Mouse (Mus musculus) hindbrain, embryonic 15.5 days (tissue): ENCODE measurements around the gene Gm3248. TPM values are rescaled to one million over a fixed set of nuclear protein-coding genes. Genes with fewer than 3 reads are reported as not detected.
A peak's percentile ranks its signal among the peaks of the same experiment; 100 is the strongest.
"Not testable (repeated sequence)": the region's sequence is repeated elsewhere in the genome, so short reads cannot be mapped to it uniquely, and the experiment has no call there.

ENCODE experiments used
- ATAC-seq: fragments of 200-750 bp; cut with Nextera tagmentation; 2 replicates; pipeline ENCODE4 v1.8.0; 2017; ENCODE audit warnings: low read depth, moderate number of reproducible peaks, moderate TSS enrichment; ENCODE audit not compliant: low FRiP score
- H3K27ac ChIP-seq: fragments of 300-500 bp; sonication (generic); replicated peaks from 2 replicates; pipeline ENCODE4 v1.5.1; 2015; ENCODE audit warnings: mild to moderate bottlenecking, inconsistent platforms
- H3K27me3 ChIP-seq: fragments of 300-500 bp; sonication (generic); 2 replicates; pipeline ENCODE4 v1.6.1; 2015; ENCODE audit warnings: control low read depth, inconsistent platforms
- H3K36me3 ChIP-seq: fragments of 300-500 bp; sonication (generic); 2 replicates; pipeline ENCODE4 v1.6.1; 2015; ENCODE audit warnings: control low read depth, inconsistent platforms
- H3K4me1 ChIP-seq: fragments of 300-500 bp; sonication (generic); replicated peaks from 2 replicates; pipeline ENCODE4 v1.6.1; 2015; ENCODE audit warnings: control low read depth, inconsistent platforms
- H3K4me2 ChIP-seq: fragments of 300-500 bp; sonication (generic); 2 replicates; pipeline ENCODE4 v1.6.1; 2015; ENCODE audit warnings: moderate library complexity, mild to moderate bottlenecking, inconsistent platforms
- H3K4me3 ChIP-seq: fragments of 300-500 bp; sonication (generic); 2 replicates; pipeline ENCODE4 v1.5.1; 2015; ENCODE audit warnings: mild to moderate bottlenecking, inconsistent platforms
- H3K9ac ChIP-seq: fragments of 300-500 bp; sonication (generic); 2 replicates; pipeline ENCODE4 v1.6.1; 2015; ENCODE audit warnings: inconsistent platforms
- H3K9me3 ChIP-seq: fragments of 300-500 bp; sonication (generic); 2 replicates; pipeline ENCODE4 v1.6.1; 2016; ENCODE audit warnings: control low read depth, inconsistent platforms
- WGBS: fragments of 180-500 bp; shearing (Covaris S2); methylation state at CpG from one replicate; pipeline ENCODE4 v1.1.7; 2015; 5-methylcytosine and 5-hydroxymethylcytosine counted together
- polyA plus RNA-seq: library from polyadenylated mRNA; unstranded; fragments of >200 nt; fragmentation: Nextera tagmentation; extraction: Ambion mirVana; gene quantifications from 2 replicates; pipeline ENCODE4 v1.2.1, GENCODE M21; 2015

Gene Gm3248
- polyA plus RNA-seq = 4.0 and 4.4 TPM in 2 replicates

DNA sequence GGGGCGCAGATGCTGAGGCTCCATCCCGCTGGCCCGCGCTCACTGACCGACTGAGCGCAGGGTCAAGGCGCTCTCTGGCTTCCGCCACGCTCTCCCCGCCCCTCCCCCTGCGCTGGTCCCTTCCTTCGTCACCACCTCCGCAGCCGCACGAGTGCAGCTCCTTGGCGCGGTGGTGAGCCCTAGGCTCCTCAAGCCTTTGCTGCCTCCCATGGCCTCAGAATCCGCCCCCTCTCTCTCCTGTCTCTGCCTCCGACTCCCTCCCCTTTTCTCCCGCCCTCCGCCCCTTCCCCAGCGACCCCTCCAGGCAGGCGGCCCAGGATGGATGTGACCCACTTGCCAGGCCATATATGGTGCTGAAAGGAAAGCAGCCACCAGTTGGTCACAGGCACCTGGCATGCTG, at the start of gene Gm3248:
Gene Gm3248, minus strand, starts transcription at position 111 of the 400 bp plus-strand sequence.
- Histone ChIP-seq H3K9ac (peak within 1 kb of the TSS; percentile 57), H3K4me3 (peak within 1 kb of the TSS; percentile 57), H3K4me2 (peak within 1 kb of the TSS; percentile 72), H3K27ac (peak within 1 kb of the TSS; percentile 73)
- H3K36me3 ChIP-seq, ATAC-seq, H3K4me1 ChIP-seq, H3K9me3 ChIP-seq, H3K27me3 ChIP-seq: not testable (repeated sequence)
- 3% methylated on average over 14 of the region's 23 CpGs for WGBS

DNA sequence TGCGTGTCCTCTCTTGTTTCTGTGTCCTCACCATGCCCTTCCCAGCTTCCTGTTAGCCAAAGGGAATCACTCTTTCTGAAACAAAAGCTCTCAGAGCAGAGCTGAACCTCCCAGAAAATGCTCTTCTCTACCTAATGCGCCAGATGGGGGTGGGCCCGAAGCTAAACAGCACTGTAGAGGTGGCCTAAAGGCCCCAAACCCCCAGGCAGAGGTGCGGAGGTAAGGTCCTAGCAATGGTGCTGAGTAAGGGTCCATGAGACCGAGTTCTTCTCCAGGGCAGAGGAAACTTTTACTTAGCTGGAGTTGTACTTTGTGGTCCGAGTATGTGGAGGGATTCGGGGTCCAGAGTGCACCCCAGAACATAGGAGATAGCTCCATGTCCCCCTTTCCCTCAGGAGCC, 25.6 kb upstream of the Gm3248 start:
- H3K27me3 ChIP-seq, H3K9me3 ChIP-seq, H3K4me3 ChIP-seq, ATAC-seq, H3K27ac ChIP-seq, H3K4me2 ChIP-seq, H3K9ac ChIP-seq, H3K36me3 ChIP-seq, H3K4me1 ChIP-seq: not testable (repeated sequence)
- 87% methylated on average over 7 of the region's 7 CpGs for WGBS

DNA sequence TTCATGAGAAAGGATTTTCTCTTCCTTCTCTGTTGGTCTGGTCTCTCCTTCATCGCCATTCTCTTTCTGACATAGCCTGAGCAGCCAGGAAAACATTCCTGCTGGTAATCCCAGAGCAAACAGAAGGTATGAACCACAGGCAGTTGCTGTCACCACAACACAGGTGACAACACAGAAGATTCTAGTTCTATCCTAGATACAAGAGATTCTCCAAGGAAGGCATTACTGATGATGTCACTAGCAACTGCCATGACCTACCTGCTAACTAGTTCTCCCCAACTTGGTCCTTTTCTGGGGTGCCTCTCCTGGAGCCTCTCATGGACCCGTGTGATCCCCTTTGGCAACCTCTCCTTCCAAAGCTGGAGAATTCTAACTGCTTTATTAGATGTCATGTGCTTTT, 17.5 kb upstream of the Gm3248 start, which contains the start of gene Gm3453:
Gene Gm3453, minus strand, starts transcription at position 101 of the 400 bp plus-strand sequence.
- not testable (repeated sequence) for H3K27me3 ChIP-seq, H3K27ac ChIP-seq, H3K4me3 ChIP-seq, ATAC-seq, H3K4me2 ChIP-seq, H3K9me3 ChIP-seq, H3K36me3 ChIP-seq, H3K4me1 ChIP-seq, H3K9ac ChIP-seq
- 79% methylated on average over 2 of the region's 2 CpGs for WGBS

DNA sequence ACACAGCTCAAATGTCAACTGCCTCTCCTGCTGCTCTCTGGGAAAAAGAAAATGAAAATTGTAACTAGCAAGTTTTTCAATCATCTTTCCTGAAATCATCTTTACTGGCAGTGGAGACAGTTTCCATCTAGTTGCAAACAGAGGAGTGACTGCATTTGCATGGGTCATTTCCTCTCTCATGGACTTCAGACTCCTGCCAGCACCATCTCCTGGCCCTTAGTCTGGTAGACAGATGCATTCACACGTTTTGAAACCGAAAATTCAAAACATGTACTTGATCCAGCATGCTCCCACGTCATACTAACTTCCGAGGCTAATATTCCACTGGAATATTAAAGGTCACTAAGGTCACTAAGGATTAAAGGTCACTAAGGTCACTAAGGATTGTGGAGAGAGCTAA, 896 bp upstream of the Gm3248 start:
- not testable (repeated sequence) for ATAC-seq, H3K4me1 ChIP-seq, H3K27ac ChIP-seq, H3K36me3 ChIP-seq, H3K9me3 ChIP-seq, H3K4me3 ChIP-seq, H3K27me3 ChIP-seq, H3K4me2 ChIP-seq, H3K9ac ChIP-seq
- WGBS = 27% methylated on average over 4 of the region's 4 CpGs

DNA sequence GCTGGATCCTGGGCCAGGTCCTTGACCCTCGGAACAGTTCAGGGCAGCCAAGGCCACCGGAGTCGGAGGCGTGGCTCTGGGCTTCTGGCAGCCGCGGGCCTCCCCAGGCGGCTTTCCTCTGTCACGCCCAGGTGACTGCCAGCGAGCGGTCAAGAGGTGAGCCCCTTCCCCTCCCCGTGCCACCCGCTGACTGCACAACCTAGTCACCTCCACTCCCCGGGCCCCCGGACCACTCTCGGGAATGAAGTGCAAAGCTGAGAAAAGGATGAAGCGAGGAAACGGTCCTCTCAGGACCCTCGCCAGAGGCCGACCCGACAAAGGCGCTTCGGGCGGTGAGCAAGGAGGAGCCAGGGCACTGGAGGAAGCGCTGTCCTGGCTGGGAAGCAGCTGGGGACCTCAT, 443 bp downstream of the Gm3248 start:
- not testable (repeated sequence) for H3K27me3 ChIP-seq, H3K36me3 ChIP-seq, H3K4me1 ChIP-seq, H3K9me3 ChIP-seq
- peak overlapping the region; percentile 57 for H3K4me3 ChIP-seq
- peak overlapping the region; percentile 57 for H3K9ac ChIP-seq
- ATAC-seq = 0 out of 2 replicates have a peak, but pooled peaks have one; percentile 56
- peak overlapping the region; percentile 53; the same call in 1 of the 2 replicates for H3K27ac ChIP-seq
- H3K4me2 ChIP-seq = peak overlapping the region; percentile 72
- WGBS = 1% methylated on average over 21 of the region's 24 CpGs

DNA sequence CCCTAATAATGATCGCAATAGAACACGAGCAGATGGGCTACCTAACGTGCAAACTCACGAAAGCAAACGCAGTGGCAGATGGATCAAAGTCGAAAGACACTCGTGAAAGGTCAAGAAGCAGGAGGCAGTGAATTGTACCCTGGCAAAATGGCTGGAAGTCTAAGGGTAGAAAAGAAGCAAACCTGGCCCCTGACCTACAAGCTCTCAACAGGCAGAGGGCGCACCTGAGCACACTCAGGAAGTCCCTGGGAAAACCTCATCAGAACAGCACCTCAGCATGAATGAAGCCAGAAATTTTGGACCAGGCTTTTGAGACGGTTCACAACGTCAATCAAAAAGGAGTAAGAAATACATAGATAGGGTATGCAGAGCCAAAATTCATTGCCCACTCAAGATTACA, 1.1 kb downstream of the Gm3248 start:
- H3K27me3 ChIP-seq, H3K36me3 ChIP-seq, H3K4me3 ChIP-seq, H3K9me3 ChIP-seq, H3K4me1 ChIP-seq, H3K4me2 ChIP-seq, H3K27ac ChIP-seq, H3K9ac ChIP-seq, ATAC-seq: not testable (repeated sequence)
- 18% methylated on average over 6 of the region's 10 CpGs for WGBS

DNA sequence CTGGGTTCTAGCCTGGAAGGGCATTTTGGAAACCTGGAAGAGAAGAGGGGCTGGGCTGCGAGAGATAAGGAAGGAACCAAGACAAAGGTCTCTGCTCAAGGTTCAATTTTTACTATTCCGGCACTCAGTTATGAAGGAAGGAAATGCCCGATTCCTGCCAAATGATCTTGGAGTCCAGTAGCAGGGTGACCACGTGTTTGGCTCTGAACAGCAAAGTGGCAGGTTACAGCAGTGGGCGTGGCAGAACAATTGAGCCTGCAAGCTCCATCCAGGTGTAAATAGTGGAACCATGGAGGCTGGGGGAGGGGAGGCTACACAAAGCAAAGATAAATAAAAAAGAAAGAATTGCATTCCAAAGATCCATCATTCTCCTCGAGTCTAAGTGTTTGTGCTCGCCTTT, 38.3 kb downstream of the Gm3248 start:
- 84% methylated on average over 7 of the region's 7 CpGs for WGBS
- not testable (repeated sequence) for H3K4me2 ChIP-seq, H3K4me3 ChIP-seq

DNA sequence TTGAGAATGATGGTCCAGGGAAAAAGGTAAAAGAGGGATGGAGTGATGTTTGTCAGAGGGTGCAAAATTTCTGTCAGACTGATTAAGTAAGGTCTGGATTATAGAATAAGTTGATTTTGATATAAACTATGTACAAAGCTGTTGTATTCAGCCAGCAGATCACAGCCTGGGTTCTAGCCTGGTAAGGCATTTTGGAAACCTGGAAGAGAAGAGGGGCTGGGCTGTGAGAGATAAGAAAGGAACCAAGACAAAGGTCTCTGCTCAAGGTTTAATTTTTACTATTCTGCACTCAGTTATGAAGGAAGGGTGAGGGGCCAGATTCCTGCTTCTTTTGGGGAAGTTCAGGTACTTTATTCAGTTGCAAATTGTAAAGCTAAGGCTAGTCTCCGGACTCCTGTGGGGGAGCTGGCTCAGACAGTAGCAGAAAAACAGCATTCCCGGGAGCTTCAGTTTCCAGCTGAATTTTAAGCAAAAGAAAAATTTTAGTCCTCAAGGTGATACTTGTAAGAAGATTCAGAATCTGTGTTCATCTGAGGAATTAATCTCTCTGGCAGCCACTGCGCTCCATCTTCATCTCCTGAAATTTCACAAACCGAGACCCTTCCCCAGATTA, 43.1 kb downstream of the Gm3248 start:
- H3K9me3 ChIP-seq, H3K36me3 ChIP-seq, H3K4me3 ChIP-seq, H3K27me3 ChIP-seq, H3K9ac ChIP-seq, H3K4me2 ChIP-seq, H3K4me1 ChIP-seq, ATAC-seq, H3K27ac ChIP-seq: not testable (repeated sequence)
- WGBS = 80% methylated on average over 4 of the region's 4 CpGs

More for the DNA sequence above, 38.3 kb downstream of the Gm3248 start:
- ATAC-seq, H3K27me3 ChIP-seq, H3K36me3 ChIP-seq, H3K9me3 ChIP-seq, H3K27ac ChIP-seq, H3K9ac ChIP-seq, H3K4me1 ChIP-seq: not testable (repeated sequence)

DNA sequence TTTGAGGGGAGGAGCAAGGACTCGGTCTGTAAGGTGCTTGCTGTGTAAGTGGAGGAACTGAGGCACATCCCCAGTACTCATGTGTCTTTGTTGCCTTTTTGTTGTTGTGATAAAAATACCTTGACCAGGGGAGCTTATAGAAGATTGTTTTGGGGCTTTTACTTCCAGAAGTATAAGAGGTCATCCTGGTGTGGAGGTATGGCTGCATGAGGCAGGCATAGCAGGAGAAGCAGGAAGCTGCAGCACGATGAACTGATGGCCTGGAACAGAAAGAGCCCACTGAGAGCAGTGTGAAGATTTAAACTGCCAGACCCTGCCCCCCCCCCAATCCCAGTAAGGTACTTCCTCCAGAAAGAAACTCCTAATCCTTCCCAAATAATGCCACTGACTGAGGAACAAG, 47.8 kb downstream of the Gm3248 start:
- not testable (repeated sequence) for H3K9ac ChIP-seq, H3K27ac ChIP-seq, H3K4me2 ChIP-seq, H3K27me3 ChIP-seq, H3K4me3 ChIP-seq, H3K36me3 ChIP-seq, H3K9me3 ChIP-seq, H3K4me1 ChIP-seq, ATAC-seq
- WGBS = 92% methylated on average over 2 of the region's 2 CpGs

Other genes with a start within 250 kb of the Gm3248 start
- 0.54 and 1.6 TPM in 2 replicates for gene Gm3373, start 220.2 kb downstream of the Gm3248 start, polyA plus RNA-seq
- gene Gm3383, start 153.8 kb downstream of the Gm3248 start, polyA plus RNA-seq = 3.3 and 4.8 TPM in 2 replicates
- gene Gm3424, start 131.4 kb downstream of the Gm3248 start, polyA plus RNA-seq = not detected in 2 replicates
- gene Gm8237, start 81.4 kb downstream of the Gm3248 start, polyA plus RNA-seq = 1.3 and 1.6 TPM in 2 replicates
- not detected in 2 replicates for gene Gm3453, start 17.4 kb upstream of the Gm3248 start, polyA plus RNA-seq
- not detected in 2 replicates for gene Gm6337, start 96.5 kb upstream of the Gm3248 start, polyA plus RNA-seq
- gene Gm8206, start 132.2 kb upstream of the Gm3248 start, polyA plus RNA-seq = 6.7 and 7.0 TPM in 2 replicates
- gene Gm3468, start 146.9 kb upstream of the Gm3248 start, polyA plus RNA-seq = 3.8 and 5.8 TPM in 2 replicates
- gene Gm3476, start 164.1 kb upstream of the Gm3248 start, polyA plus RNA-seq = not detected in 2 replicates